ENCODE assay signal across 14 mouse cellular contexts in genomic region chr6:50949361-50949760, GRCm38 (mm10).
DNase-seq lines count a peak whose midpoint lies in the region; ATAC-seq and TF ChIP-seq lines count a peak whose summit lies in the region.
"Had no signal": no experiment of that assay in that cellular context is flagged by ENCODE, and none has a peak within 500 bp of the region (broad histone marks: within the 10 kb centered on the region; RNA-seq: fewer than 3 reads in every experiment).

No protein-coding gene starts in this region.

- WGBS in midbrain, embryonic 10.5 days = 94% methylated on average over 5 of the region's 5 CpGs
- 90% methylated on average over 5 of the region's 5 CpGs for WGBS in midbrain, embryonic 16.5 days
- WGBS in limb, embryonic 10.5 days = 92% methylated on average over 5 of the region's 5 CpGs
- 96% methylated on average over 5 of the region's 5 CpGs for WGBS in kidney, adult 2 months

- TF ChIP-seq CTCF in kidney, adult 2 months (conservative IDR thresholded peaks at IDR 0.05; ENCODE audit: insufficient read depth, insufficient read length, low read depth, low read length) = no peak

- H3K9me3 ChIP-seq in midbrain, embryonic 10.5 days (replicated peaks) = no peaks in the 10 kb centered on the region
- H3K9me3 ChIP-seq in midbrain, embryonic 16.5 days (replicated peaks; ENCODE audit: control insufficient read depth, low read length, poor library complexity, severe bottlenecking) = no peaks in the 10 kb centered on the region
- H3K9me3 ChIP-seq in limb, embryonic 10.5 days (replicated peaks) = no peaks in the 10 kb centered on the region
- H3K9me3 ChIP-seq: liver, embryonic 15.5 days had no signal

- ATAC-seq in cerebellum, adult (ENCODE audit: insufficient number of reproducible peaks, low FRiP score, low TSS enrichment) = peak; percentile 50
- ATAC-seq in midbrain, embryonic 16.5 days = no peak

- peak overlapping the region; percentile 77 for H3K27ac ChIP-seq in midbrain, embryonic 10.5 days (replicated peaks)
- H3K27ac ChIP-seq in midbrain, embryonic 16.5 days (ENCODE audit: low read length) = no peak overlapping the region
- peak overlapping the region; percentile 44; the same call in 1 of the 2 replicates for H3K27ac ChIP-seq in limb, embryonic 10.5 days
- H3K27ac ChIP-seq in kidney, adult 2 months (ENCODE audit: insufficient read depth, low read depth, low read length) = no peak overlapping the region
- H3K27ac ChIP-seq: heart, adult 2 months; kidney, postnatal 0 days; liver, embryonic 15.5 days; stomach, postnatal 0 days had no signal

- H3K4me1 ChIP-seq in midbrain, embryonic 10.5 days = peaks cover 21% of the 10 kb centered on the region
- H3K4me1 ChIP-seq in midbrain, embryonic 16.5 days (ENCODE audit: control insufficient read depth, insufficient read depth, low read length) = peaks cover 6% of the 10 kb centered on the region
- H3K4me1 ChIP-seq in limb, embryonic 10.5 days = peaks cover 34% of the 10 kb centered on the region
- H3K4me1 ChIP-seq in kidney, adult 2 months (ENCODE audit: control insufficient read depth, insufficient read depth, low read length) = no peaks in the 10 kb centered on the region
- H3K4me1 ChIP-seq: liver, embryonic 15.5 days had no signal

- H3K9ac ChIP-seq in midbrain, embryonic 16.5 days (ENCODE audit: low read depth, low read length) = no peak overlapping the region
- H3K9ac ChIP-seq: liver, embryonic 15.5 days had no signal

- H3K4me2 ChIP-seq in midbrain, embryonic 16.5 days (ENCODE audit: low read length) = no peak overlapping the region
- H3K4me2 ChIP-seq: liver, embryonic 15.5 days had no signal

- no peaks in the 10 kb centered on the region for H3K27me3 ChIP-seq in midbrain, embryonic 10.5 days (ENCODE audit: low read depth, poor library complexity, severe bottlenecking)
- H3K27me3 ChIP-seq in midbrain, embryonic 16.5 days (ENCODE audit: control insufficient read depth, insufficient read depth, low read depth, low read length) = no peaks in the 10 kb centered on the region
- no peaks in the 10 kb centered on the region for H3K27me3 ChIP-seq in limb, embryonic 10.5 days (ENCODE audit: low read depth, poor library complexity, severe bottlenecking)
- H3K27me3 ChIP-seq in kidney, adult 2 months (replicated peaks; ENCODE audit: control insufficient read depth, insufficient read depth, low read length) = no peaks in the 10 kb centered on the region
- H3K27me3 ChIP-seq: liver, embryonic 15.5 days had no signal

- no peak overlapping the region for H3K4me3 ChIP-seq in midbrain, embryonic 10.5 days
- H3K4me3 ChIP-seq in midbrain, embryonic 16.5 days (ENCODE audit: low read depth, low read length) = no peak overlapping the region
- no peak overlapping the region for H3K4me3 ChIP-seq in limb, embryonic 10.5 days
- no peak overlapping the region for H3K4me3 ChIP-seq in kidney, adult 2 months (ENCODE audit: insufficient read depth, low read depth, low read length)
- H3K4me3 ChIP-seq: heart, adult 2 months; liver, embryonic 15.5 days had no signal

- TF ChIP-seq POLR2A in kidney, adult 2 months (IDR thresholded peaks at IDR 0.05; ENCODE audit: low read depth, low read length) = no peak

- no peak for DNase-seq in cerebellum, postnatal 36 days
- DNase-seq in midbrain, embryonic 10.5 days (ENCODE audit: low spot score) = no peak
- DNase-seq in limb, embryonic 10.5 days (ENCODE audit: low spot score) = no peak
- DNase-seq in spleen, postnatal 10 days (ENCODE audit: low spot score in 2 of 2) = no peak
- no peak for DNase-seq in B cell, adult 2 months
- DNase-seq in kidney, adult 2 months = no peak
- DNase-seq: adrenal gland, adult 2 months; heart, adult 2 months; lung, postnatal 4 days had no signal

- H3K36me3 ChIP-seq in midbrain, embryonic 10.5 days = no peaks in the 10 kb centered on the region
- no peaks in the 10 kb centered on the region for H3K36me3 ChIP-seq in midbrain, embryonic 16.5 days (ENCODE audit: control insufficient read depth, insufficient read depth, low read length)
- no peaks in the 10 kb centered on the region for H3K36me3 ChIP-seq in limb, embryonic 10.5 days
- no peaks in the 10 kb centered on the region for H3K36me3 ChIP-seq in kidney, adult 2 months (ENCODE audit: control insufficient read depth, insufficient read depth, low read length)
- H3K36me3 ChIP-seq: liver, embryonic 15.5 days had no signal

Comparison
In these comparisons a context has a peak if more than half of its experiments do, and no peak if none do; other contexts are left out.
1. H3K27ac ChIP-seq: peak in midbrain, embryonic 10.5 days (single experiment) and limb, embryonic 10.5 days (single experiment); none in midbrain, embryonic 16.5 days (single experiment) and kidney, adult 2 months (single experiment).